Mouse (Mus musculus) brain, embryonic 14.5 days (tissue): ENCODE measurements around the gene Gm49486. TPM values are rescaled to one million over a fixed set of nuclear protein-coding genes. Genes with fewer than 3 reads are reported as not detected.
A peak's percentile ranks its signal among the peaks of the same experiment; 100 is the strongest.
"Not testable (repeated sequence)": the region's sequence is repeated elsewhere in the genome, so short reads cannot be mapped to it uniquely, and the experiment has no call there.

Experiments used
- DNase-seq: peaks from one replicate; pipeline ENCODE4 v3.0.0-alpha.2; 2011; ENCODE audit warnings: low read depth
- CTCF ChIP-seq: fragments of 200-500 bp; IDR thresholded peaks from 2 replicates; pipeline ENCODE4 v1.5.1; 2012; ENCODE audit warnings: inconsistent platforms, mild to moderate bottlenecking, moderate library complexity, borderline replicate concordance; ENCODE audit not compliant: insufficient read depth, insufficient read length; ENCODE audit errors: extremely low read depth
- POLR2A ChIP-seq: fragments of 200-500 bp; IDR thresholded peaks from 2 replicates; pipeline ENCODE4 v1.6.1; 2012; ENCODE audit warnings: mild to moderate bottlenecking, inconsistent platforms, borderline replicate concordance; ENCODE audit not compliant: poor library complexity, insufficient read depth, insufficient read length, severe bottlenecking; ENCODE audit errors: extremely low read depth
- polyA plus RNA-seq: library from polyadenylated mRNA; depleted of rRNA; stranded (reverse); fragments of >200 nt; gene quantifications from 2 replicates; pipeline ENCODE4 v1.2.3, GENCODE M21; 2012

The Gm49486 gene
- polyA plus RNA-seq, 1 experiment = 2.5 TPM

GRCm38 (mm10) chr15:79208211-79208610, 21.0 kb upstream of the Gm49486 start:
- TF ChIP-seq CTCF = no peak
- no peak for TF ChIP-seq POLR2A
- no peak for DNase-seq

- peak; percentile 6 for DNase-seq
- TF ChIP-seq POLR2A = no peak
- TF ChIP-seq CTCF = no peak
Observed at GRCm38 (mm10) chr15:79208758-79209439, 20.3 kb upstream of the Gm49486 start.

GRCm38 (mm10) chr15:79210357-79210756, 18.8 kb upstream of the Gm49486 start:
- TF ChIP-seq CTCF (no peak), POLR2A (no peak)
- peak; percentile 5 for DNase-seq

GRCm38 (mm10) chr15:79212750-79213446, 16.3 kb upstream of the Gm49486 start:
- TF ChIP-seq POLR2A (no peak), CTCF (no peak)
- peak; percentile 9 for DNase-seq

GRCm38 (mm10) chr15:79213591-79213990, 15.6 kb upstream of the Gm49486 start:
- no peak for TF ChIP-seq POLR2A
- no peak for DNase-seq

GRCm38 (mm10) chr15:79216191-79216590, 13.0 kb upstream of the Gm49486 start:
- DNase-seq = no peak
- TF ChIP-seq CTCF (no peak), POLR2A (no peak)

GRCm38 (mm10) chr15:79219572-79219971, 9.6 kb upstream of the Gm49486 start:
- peak; percentile 6 for DNase-seq

GRCm38 (mm10) chr15:79223641-79224040, 5.5 kb upstream of the Gm49486 start:
- TF ChIP-seq POLR2A (no peak), CTCF (no peak)
- DNase-seq = no peak

More at GRCm38 (mm10) chr15:79219572-79219971, 9.6 kb upstream of the Gm49486 start:
- no peak for TF ChIP-seq POLR2A
- no peak for TF ChIP-seq CTCF

- peak; percentile 84 for DNase-seq
- TF ChIP-seq CTCF (peak; percentile 89), POLR2A (no peak)
Observed at GRCm38 (mm10) chr15:79224685-79225084, 4.5 kb upstream of the Gm49486 start.

GRCm38 (mm10) chr15:79225780-79226179, 3.4 kb upstream of the Gm49486 start:
- not testable (repeated sequence) for DNase-seq

GRCm38 (mm10) chr15:79235268-79235667, 6.1 kb downstream of the Gm49486 start:
- TF ChIP-seq POLR2A (no peak), CTCF (no peak)
- peak; percentile 13 for DNase-seq

GRCm38 (mm10) chr15:79238036-79238435, 8.8 kb downstream of the Gm49486 start:
- TF ChIP-seq CTCF (no peak), POLR2A (no peak)

GRCm38 (mm10) chr15:79242574-79243233, 13.5 kb downstream of the Gm49486 start:
- DNase-seq = no peak
- TF ChIP-seq CTCF (no peak), POLR2A (no peak)

More at GRCm38 (mm10) chr15:79238036-79238435, 8.8 kb downstream of the Gm49486 start:
- DNase-seq = no peak

- DNase-seq = peak; percentile 97
- no peak for TF ChIP-seq POLR2A
- peak; percentile 100 for TF ChIP-seq CTCF
Observed at GRCm38 (mm10) chr15:79243234-79244042, 14.2 kb downstream of the Gm49486 start.
